Mouse (Mus musculus) hindbrain, embryonic 13.5 days (tissue): ENCODE data around the gene Dlx5. TPM values are rescaled to one million over a fixed set of nuclear protein-coding genes. Genes with fewer than 3 reads are reported as not detected.

Source experiments
- ATAC-seq: fragments of 200-750 bp; cut with Nextera tagmentation; 2 replicates; pipeline ENCODE4 v1.8.0; 2017; ENCODE audit warnings: moderate TSS enrichment; ENCODE audit not compliant: low FRiP score
- H3K27ac ChIP-seq: fragments of 300-500 bp; sonication (generic); 2 replicates; pipeline ENCODE4 v1.5.1; 2015; ENCODE audit warnings: inconsistent platforms, mild to moderate bottlenecking, moderate library complexity
- H3K27me3 ChIP-seq: fragments of 300-500 bp; sonication (generic); 2 replicates; pipeline ENCODE4 v1.6.1; 2015; ENCODE audit warnings: mild to moderate bottlenecking, inconsistent platforms
- H3K36me3 ChIP-seq: fragments of 300-500 bp; sonication (generic); 2 replicates; pipeline ENCODE4 v1.6.1; 2015; ENCODE audit warnings: mild to moderate bottlenecking, inconsistent platforms
- H3K4me1 ChIP-seq: fragments of 300-500 bp; sonication (generic); replicated peaks from 2 replicates; pipeline ENCODE4 v1.6.1; 2015; ENCODE audit warnings: inconsistent platforms
- H3K4me2 ChIP-seq: fragments of 300-500 bp; sonication (generic); 2 replicates; pipeline ENCODE4 v1.6.1; 2015; ENCODE audit warnings: inconsistent platforms, mild to moderate bottlenecking, moderate library complexity
- H3K4me3 ChIP-seq: fragments of 300-500 bp; sonication (generic); 2 replicates; pipeline ENCODE4 v1.5.1; 2015; ENCODE audit warnings: mild to moderate bottlenecking, inconsistent platforms
- H3K9ac ChIP-seq: fragments of 300-500 bp; sonication (generic); 2 replicates; pipeline ENCODE4 v1.6.1; 2015; ENCODE audit warnings: mild to moderate bottlenecking, inconsistent platforms
- H3K9me3 ChIP-seq: fragments of 300-500 bp; sonication (generic); 2 replicates; pipeline ENCODE4 v1.6.1; 2016; ENCODE audit warnings: inconsistent platforms
- WGBS: fragments of 180-500 bp; shearing (Covaris S2); methylation state at CpG from one replicate; pipeline ENCODE4 v1.1.7; 2015; 5-methylcytosine and 5-hydroxymethylcytosine counted together
- polyA plus RNA-seq: library from polyadenylated mRNA; unstranded; fragments of >200 nt; fragmentation: Nextera tagmentation; extraction: Ambion mirVana; gene quantifications from 2 replicates; pipeline ENCODE4 v1.2.1, GENCODE M21; 2015

Dlx5 gene
- polyA plus RNA-seq, 1 experiment from 2014 or later: 1.3 TPM

DNA sequence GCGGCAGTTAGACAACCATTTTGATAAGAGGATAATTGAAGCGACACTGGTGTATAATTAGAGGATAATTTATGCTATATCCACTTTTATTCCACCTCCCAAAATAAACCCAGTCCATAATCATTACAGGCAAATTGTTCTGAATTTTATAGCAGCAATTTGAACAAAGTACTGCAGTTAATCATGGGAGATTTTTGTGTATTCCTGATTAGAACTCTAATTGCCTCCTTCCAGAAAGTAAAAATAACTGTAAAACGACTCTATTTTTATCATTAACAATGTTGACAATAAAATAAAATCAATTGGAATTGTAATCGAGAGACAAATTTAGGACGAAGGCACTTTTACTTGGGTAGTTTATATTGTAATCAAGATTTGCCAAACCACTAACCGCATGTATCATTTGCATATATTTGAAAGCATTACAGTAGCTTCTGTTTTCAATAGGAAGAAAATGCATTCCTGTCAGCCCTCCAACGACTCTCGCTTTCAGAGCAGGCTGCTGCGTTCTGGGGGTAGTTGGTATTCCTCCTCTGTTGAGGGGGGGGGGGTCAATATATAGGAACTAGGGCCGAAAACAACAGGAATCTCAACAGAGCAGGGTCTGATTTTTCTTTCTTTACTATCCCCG lies 20.0 kb downstream of the Dlx5 start:
- H3K27me3 ChIP-seq: peaks cover 95% of the 10 kb centered on the region
- no peaks in the 10 kb centered on the region for H3K36me3 ChIP-seq
- ATAC-seq: no peak
- no peaks in the 10 kb centered on the region for H3K9me3 ChIP-seq
- H3K4me3 ChIP-seq: no peak overlapping the region
- H3K9ac ChIP-seq: no peak overlapping the region
- H3K4me2 ChIP-seq: no peak overlapping the region; the same call in 1 of the 2 replicates
- 2% methylated on average over 11 of the region's 11 CpGs for WGBS
- peaks cover 17% of the 10 kb centered on the region for H3K4me1 ChIP-seq
- no peak overlapping the region for H3K27ac ChIP-seq

DNA sequence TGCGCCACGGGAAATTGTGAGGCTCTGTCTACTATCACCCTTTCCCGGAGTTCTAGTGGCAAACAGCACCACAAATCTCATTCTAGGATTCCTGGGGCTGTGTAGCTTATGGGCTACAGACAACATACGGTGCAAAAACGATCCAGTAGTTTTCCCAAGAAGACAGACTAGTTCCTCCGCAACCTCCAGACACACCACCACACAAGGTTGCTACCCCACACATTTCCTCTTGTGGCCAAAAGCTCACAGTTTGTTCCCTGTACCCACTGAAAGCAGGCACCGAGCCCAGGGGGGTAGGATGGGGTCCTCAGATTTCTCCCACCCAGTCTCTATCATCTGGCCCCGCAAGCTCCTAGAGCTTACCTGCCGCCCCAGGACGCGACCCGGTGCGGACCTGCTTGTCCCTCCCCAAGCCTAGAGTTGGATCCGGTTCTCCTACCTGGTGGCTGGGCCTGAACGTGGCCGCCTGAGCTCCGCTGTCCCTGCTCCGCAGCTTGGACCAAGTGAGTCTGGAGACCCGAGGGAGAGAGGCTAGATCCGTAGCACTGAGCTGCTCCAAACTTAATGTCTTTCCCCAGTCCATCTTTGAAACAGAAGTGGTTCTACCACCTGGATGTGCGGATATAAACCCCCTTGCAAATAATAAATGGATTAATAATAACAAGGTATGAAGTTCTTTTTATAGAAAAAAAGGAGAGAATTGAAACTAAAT lies 20.6 kb downstream of the Dlx5 start:
- Histone ChIP-seq H3K27me3 (peaks cover 95% of the 10 kb centered on the region), H3K9me3 (no peaks in the 10 kb centered on the region), H3K9ac (no peak overlapping the region), H3K27ac (no peak overlapping the region), H3K4me3 (no peak overlapping the region), H3K36me3 (no peaks in the 10 kb centered on the region), H3K4me2 (no peak overlapping the region), H3K4me1 (peaks cover 17% of the 10 kb centered on the region)
- ATAC-seq: no peak
- WGBS: under 1% methylated on average over 21 of the region's 21 CpGs

DNA sequence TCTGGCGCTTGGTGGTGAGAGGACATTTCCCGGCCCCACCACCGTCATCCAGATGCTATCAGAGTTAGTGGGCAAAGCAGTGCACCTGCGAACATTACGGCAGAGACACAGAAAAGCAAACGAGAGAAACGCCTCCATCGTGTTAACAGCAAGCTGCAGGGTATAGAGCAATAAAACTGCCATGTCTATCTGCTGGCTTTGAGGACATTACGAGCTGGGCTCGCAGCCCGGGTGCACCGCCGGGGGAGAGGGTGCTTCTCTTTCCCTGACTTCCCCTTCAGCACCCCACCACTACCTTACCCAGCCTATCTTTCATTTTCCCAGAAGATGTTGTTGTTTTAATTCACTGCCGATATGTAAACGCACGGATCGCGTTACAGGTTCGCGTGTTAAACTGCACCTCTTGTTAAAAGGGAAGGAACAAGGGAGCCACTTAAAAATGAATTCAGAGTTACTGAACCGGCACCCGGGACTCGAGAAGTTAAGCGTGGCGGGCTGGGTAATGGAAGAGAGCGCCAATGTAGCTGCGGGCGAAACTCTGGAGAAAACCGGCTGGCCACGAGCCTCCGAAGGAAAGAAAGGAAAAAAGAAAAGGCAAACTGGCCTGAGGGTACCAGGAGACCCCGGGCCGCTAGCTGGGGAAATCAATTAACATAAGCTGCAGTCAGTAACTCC lies 21.3 kb downstream of the Dlx5 start:
- H3K9ac ChIP-seq: no peak overlapping the region

GRCm38 (mm10) chr6:6859950-6860410 lies 21.9 kb downstream of the Dlx5 start:
- Histone ChIP-seq H3K4me3 (no peak overlapping the region), H3K27ac (no peak overlapping the region), H3K36me3 (no peaks in the 10 kb centered on the region), H3K4me1 (peaks cover 17% of the 10 kb centered on the region), H3K9ac (no peak overlapping the region), H3K4me2 (no peak overlapping the region), H3K27me3 (peaks cover 95% of the 10 kb centered on the region), H3K9me3 (no peaks in the 10 kb centered on the region)
- under 1% methylated on average over 21 of the region's 21 CpGs for WGBS
- no peak for ATAC-seq

More for the DNA sequence above, 21.3 kb downstream of the Dlx5 start:
- Histone ChIP-seq H3K4me1 (peaks cover 17% of the 10 kb centered on the region), H3K36me3 (no peaks in the 10 kb centered on the region), H3K9me3 (no peaks in the 10 kb centered on the region), H3K4me3 (no peak overlapping the region), H3K27ac (no peak overlapping the region), H3K27me3 (peaks cover 95% of the 10 kb centered on the region), H3K4me2 (no peak overlapping the region)
- under 1% methylated on average over 33 of the region's 33 CpGs for WGBS
- no peak for ATAC-seq

DNA sequence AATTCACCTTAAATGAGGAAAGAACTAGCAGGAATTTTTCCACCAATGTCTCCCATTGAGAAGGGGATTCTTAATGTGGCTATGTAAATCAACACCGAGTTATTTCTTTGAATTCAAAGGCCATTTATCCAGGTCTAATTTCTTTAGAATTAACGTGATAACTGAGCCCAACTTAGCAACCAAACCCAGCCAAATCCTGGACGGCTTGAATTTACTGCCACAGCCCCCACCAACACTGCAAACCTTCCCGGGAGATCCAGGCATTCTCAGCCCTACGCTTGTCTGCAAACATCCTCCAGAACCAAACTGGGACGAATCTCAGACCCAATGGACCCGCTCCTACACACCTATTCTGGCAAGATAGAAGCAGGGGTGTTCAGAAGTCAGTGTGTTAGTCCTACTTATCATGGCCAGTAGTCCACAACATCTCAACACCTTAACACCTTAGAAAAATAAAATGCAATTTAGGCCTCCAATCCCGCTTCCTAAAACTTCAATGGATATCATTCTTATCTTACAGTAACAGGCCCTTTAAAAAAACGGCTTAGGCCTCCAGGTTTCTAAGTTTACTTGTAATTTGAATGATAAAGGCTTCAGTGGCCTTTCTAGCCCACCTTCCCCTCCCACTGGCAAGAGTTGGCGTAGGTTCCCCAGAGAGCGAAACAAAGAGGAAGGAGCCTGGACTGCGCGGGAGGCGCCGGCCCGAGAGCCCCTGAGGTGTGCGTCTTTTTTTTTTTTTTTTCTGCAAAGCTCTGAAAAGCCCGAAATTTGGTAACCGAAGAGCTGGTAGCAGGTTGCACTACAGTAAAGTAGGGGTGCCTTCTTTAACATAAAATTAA lies 22.6 kb downstream of the Dlx5 start:
- Histone ChIP-seq H3K4me1 (peaks cover 17% of the 10 kb centered on the region), H3K27me3 (peaks cover 95% of the 10 kb centered on the region), H3K27ac (no peak overlapping the region), H3K9me3 (no peaks in the 10 kb centered on the region), H3K4me2 (no peak overlapping the region), H3K9ac (no peak overlapping the region), H3K36me3 (no peaks in the 10 kb centered on the region), H3K4me3 (no peak overlapping the region)
- 1% methylated on average over 19 of the region's 19 CpGs for WGBS
- no peak for ATAC-seq

DNA sequence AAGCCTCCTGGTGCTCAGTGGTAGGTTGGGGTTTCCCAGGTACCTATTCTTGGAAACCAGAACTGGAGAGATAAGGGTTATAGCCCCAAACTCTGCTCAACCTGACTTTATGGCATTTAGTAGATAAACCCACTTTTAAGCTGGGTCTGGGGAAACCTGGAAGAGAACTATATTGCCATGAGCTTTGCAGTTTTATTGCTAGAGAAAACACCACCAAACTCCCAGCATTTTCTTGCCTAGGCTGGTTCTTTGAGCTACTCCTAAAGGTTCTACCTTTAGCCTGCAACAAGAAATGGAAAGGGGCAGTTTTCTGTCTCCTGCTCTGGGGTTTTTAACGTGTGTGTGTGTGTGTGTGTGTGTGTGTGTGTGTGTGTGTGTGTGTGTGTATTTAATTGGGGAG lies 23.3 kb downstream of the Dlx5 start:
- Histone ChIP-seq H3K4me3 (no peak overlapping the region), H3K27ac (no peak overlapping the region), H3K36me3 (no peaks in the 10 kb centered on the region), H3K4me1 (peaks cover 12% of the 10 kb centered on the region), H3K9ac (no peak overlapping the region), H3K4me2 (no peak overlapping the region), H3K9me3 (no peaks in the 10 kb centered on the region), H3K27me3 (peaks cover 95% of the 10 kb centered on the region)
- no peak for ATAC-seq
- WGBS: 0% methylated on average over 1 of the region's 1 CpGs

DNA sequence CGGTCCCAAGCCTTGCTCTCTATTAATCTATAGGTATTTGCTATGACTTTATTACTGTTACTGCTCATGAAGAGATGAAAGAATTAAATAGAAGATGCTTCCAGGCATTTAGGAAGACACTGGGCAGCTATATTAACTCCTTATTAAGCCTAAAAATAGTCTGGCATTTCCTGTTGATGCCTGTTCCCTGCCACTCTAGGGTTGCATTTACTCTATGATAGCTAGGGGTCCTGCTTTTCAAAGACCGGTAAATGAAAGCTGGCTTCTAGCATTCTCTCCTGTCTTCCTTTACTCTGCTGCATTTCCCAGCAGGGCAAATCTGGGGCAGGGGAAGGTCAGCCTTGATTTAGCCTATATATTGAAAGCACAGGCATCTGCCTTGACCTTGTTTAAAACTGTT lies 24.1 kb downstream of the Dlx5 start:
- Histone ChIP-seq H3K27ac (no peak overlapping the region), H3K9me3 (no peaks in the 10 kb centered on the region), H3K36me3 (no peaks in the 10 kb centered on the region), H3K9ac (no peak overlapping the region), H3K4me2 (no peak overlapping the region), H3K27me3 (peaks cover 95% of the 10 kb centered on the region), H3K4me1 (peaks cover 5% of the 10 kb centered on the region), H3K4me3 (no peak overlapping the region)
- no peak for ATAC-seq
- 4% methylated on average over 2 of the region's 2 CpGs for WGBS

DNA sequence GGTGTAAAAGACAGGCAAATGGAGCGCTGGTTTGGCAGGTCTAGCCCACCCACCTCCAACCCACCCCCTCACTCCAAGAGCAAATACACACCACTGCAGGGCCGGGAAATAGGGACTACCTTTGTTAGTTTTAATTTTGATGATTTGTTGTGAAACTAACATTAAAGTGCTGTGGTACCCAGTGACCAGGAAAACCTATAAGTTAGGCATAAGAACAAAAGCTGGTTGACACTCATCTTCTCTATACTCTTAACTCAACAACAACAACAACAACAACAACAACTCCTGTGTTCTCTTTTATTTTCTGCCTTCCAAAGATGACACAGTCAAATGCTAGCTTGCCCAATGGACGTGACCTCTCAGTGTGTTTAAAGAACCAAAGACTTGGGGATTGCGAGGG lies 25.0 kb downstream of the Dlx5 start:
- H3K9ac ChIP-seq: no peak overlapping the region
- peaks cover 96% of the 10 kb centered on the region for H3K27me3 ChIP-seq
- H3K4me3 ChIP-seq: no peak overlapping the region
- no peak overlapping the region for H3K4me2 ChIP-seq
- ATAC-seq: no peak
- WGBS: under 1% methylated on average over 4 of the region's 4 CpGs
- no peak overlapping the region for H3K27ac ChIP-seq
- H3K36me3 ChIP-seq: no peaks in the 10 kb centered on the region
- no peaks in the 10 kb centered on the region for H3K9me3 ChIP-seq
- H3K4me1 ChIP-seq: no peaks in the 10 kb centered on the region; the same call in 1 of the 2 replicates

DNA sequence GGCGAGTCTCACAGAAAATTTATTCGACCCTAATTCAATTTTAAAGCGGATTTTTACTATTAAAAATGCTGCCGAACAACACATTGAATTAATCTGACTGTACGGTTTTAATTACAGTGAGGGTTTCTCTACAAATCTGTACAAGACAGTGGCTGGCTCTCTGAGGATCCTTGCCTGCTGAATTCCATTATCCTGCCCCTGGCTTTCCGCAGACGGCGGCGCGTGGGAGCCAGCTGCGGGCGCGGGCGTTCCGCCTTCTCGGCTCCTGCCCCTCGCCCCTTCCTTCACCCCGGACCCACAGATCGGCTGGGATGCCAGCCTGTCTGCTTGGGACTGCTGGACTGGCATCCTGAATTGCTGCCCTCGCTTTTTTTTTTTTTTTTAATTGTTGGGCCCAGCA lies 25.6 kb downstream of the Dlx5 start:
- no peak overlapping the region for H3K4me3 ChIP-seq
- no peak for ATAC-seq
- no peak overlapping the region for H3K4me2 ChIP-seq
- H3K4me1 ChIP-seq: no peaks in the 10 kb centered on the region; the same call in 1 of the 2 replicates
- peaks cover 99% of the 10 kb centered on the region for H3K27me3 ChIP-seq
- no peak overlapping the region for H3K27ac ChIP-seq
- H3K9me3 ChIP-seq: no peaks in the 10 kb centered on the region
- H3K9ac ChIP-seq: no peak overlapping the region
- H3K36me3 ChIP-seq: no peaks in the 10 kb centered on the region
- 1% methylated on average over 20 of the region's 20 CpGs for WGBS

GRCm38 (mm10) chr6:6855746-6856185 lies 26.1 kb downstream of the Dlx5 start:
- 0% methylated on average over 10 of the region's 10 CpGs for WGBS
- no peak overlapping the region for H3K4me3 ChIP-seq
- H3K4me2 ChIP-seq: no peak overlapping the region
- no peak for ATAC-seq
- H3K27ac ChIP-seq: no peak overlapping the region
- no peak overlapping the region for H3K9ac ChIP-seq
- H3K4me1 ChIP-seq: no peaks in the 10 kb centered on the region; the same call in 1 of the 2 replicates
- H3K9me3 ChIP-seq: no peaks in the 10 kb centered on the region
- H3K36me3 ChIP-seq: no peaks in the 10 kb centered on the region
- peaks cover 99% of the 10 kb centered on the region for H3K27me3 ChIP-seq

DNA sequence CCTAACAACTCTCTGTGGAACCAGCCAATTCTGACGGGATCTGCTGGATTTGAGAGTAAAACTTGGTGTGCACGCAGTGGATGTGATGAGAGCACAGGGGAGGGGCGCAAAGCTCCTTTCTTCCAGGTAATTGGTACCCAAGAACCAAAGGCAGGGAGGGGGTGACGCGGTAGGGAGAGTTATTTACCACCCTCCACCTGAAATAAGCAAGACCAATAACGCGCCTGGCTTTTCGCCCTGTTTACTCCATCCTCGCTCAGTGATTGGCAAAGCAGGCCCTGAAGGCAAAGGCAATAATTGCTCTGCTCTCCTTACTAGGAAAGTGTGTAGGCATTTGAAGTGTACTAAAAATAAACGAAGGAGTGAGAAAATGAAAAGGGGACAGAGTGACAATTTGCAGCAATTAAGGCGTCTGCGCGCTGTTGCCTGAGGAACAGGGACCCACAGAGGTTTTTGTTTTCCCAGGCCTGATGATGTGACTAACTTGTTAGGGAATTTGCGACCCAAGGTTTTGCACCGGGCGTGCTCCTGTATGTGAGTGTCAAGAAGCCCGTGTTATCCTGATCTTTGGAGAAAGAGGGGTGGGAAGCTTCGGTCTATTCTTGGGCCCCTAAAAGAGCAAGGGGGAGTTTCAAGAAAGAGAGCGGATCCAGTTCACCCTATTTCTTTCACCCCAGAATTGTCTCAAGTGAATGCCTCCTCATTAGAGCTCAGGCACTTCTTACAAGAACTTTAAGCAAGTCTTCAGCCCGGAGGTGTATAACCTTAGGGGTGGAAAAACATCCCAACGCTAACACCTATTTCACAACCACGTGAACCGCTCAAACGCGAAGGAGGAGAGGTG lies 26.8 kb downstream of the Dlx5 start:
- no peak overlapping the region for H3K4me3 ChIP-seq
- no peaks in the 10 kb centered on the region for H3K36me3 ChIP-seq
- peaks cover 99% of the 10 kb centered on the region for H3K27me3 ChIP-seq
- H3K4me2 ChIP-seq: no peak overlapping the region
- no peaks in the 10 kb centered on the region for H3K9me3 ChIP-seq
- WGBS: 1% methylated on average over 25 of the region's 25 CpGs
- no peak for ATAC-seq
- no peak overlapping the region for H3K9ac ChIP-seq
- no peak overlapping the region for H3K27ac ChIP-seq
- H3K4me1 ChIP-seq: no peaks in the 10 kb centered on the region; the same call in 1 of the 2 replicates
